Mouse (Mus musculus) right cerebral cortex, postnatal 14 days (tissue): ENCODE data around the gene Tlx3.

Experiments
- DNase-seq: peaks from one replicate; pipeline ENCODE4 v3.0.0; 2022

The Tlx3 gene

DNA sequence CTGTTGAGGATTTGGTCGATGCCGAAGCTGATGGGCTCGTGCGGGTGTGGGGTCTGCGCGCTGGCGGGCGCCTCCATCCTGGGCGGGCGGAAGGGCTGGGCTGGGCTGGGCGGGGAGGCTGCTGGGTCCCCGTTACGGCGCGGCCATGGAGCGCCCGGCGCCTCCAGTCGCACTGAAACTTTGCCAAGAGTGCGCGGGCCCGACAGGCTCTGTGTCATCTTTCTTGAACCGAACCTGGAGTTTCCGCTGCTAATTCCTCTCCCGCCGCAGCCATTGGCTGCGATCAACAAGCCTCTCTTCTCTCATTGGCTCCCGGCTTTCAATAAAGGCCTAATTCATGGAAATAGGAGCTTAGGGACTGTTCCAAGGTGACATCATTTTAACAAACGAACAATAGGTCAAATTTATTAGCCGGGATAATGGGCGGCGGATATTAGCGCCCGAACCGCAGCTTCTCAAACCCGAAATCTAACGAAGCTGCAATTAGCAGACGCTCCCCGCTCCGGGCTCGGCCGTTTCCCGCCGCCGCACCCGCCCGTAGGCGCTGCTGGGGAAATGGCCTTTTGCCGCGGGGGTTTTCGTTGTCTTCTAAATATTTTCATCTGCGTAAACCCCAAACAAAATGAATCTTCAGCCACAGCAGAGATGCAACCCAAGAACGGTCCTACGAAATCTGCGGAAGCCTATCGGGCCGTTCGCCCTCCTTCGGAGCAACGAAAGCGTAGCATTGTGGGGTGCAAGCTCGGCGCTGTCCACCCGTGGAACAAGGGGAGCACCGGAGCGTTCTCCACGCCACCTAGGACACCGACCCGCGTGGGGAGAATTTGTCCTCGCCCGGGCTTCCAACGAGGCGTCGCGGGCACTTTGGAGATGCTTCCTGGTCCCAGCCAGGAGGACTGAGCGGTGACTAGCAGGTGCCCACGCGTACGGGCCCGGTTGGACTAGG is at the start of gene Tlx3:
Tlx3 (minus strand) TSS at position 207 of the 946 bp plus-strand sequence.
- no peak for DNase-seq

- DNase-seq, result no peak
These were observed 36.9 kb upstream of the Tlx3 start for GRCm38 (mm10) chr11:33240295-33240694.

DNA sequence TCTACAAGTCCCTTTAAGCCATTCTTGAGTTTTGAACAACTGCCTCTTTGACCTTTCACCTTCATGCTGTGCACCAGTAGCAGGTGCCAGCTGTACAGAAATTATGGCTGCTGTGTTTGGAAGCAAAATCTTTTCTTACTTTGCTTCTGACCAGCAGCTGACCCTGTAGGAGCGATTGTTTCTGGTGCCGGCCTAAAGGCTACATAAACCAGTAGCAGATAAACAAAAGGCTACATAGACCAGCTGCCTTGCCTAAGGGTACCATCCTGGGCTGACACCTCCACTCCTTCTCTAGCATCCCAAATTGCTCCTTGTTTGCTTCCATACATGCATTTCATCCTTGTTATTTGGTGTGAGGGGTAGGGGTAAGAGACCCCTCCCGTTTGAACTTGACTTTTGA is 30.7 kb upstream of the Tlx3 start:
- DNase-seq, result no peak

DNA sequence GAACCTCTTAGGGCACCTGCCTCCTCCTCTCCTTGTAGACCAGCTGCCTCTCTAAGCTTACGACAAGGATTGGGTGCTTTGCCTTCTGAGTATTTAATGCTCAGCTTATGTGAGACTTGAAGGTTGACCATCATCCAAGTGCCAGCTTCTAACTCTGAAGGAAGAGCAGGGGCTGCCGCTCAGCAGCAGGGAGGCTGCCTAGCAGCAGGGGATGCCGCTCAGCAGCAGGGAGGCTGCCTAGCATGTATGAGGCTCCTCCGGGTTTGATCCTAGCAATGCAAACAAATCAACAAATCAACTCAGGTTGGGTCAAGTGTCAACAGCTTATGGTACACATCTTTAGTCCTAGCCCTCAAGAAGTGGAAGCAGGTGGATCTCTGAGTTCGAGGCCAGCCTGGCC is 28.7 kb upstream of the Tlx3 start:
- DNase-seq, result no peak

DNA sequence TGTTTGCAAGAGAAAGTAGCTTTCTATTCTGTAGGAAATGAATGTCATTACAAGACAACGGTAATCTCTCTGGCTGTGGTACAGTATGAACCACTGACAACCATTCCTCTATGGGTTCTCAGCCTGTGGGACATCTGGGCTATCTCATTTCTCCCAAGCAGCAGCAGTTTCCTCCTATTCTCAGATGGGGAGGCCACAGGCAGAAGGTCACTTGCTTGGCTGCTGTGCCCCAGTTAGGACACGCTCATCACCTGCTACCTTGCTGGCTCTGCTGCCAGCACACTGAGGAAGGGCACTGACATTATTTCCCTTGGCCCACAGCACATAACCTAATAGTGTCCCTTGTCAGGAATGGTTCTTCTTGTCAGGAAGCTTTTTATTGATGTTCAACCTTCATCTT is 24.8 kb upstream of the Tlx3 start:
- no peak for DNase-seq

DNA sequence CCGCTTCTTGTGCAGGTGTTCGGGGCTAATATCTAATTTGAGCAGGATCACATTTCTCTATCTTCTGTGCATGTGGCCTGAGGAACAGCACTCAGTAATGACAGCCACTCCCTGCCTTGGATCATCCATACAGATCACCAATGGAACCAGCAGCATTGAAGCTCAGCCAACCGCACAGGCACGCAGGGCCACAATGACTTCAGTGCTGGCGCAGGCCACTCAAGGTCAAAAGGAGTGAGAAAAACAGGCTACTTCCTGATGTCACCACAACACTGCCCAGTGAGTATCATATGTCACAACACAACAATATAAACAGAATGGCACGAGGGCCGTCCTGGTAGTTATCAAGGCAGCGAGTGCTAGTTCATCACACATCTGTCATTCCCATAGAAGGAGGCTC is 23.1 kb upstream of the Tlx3 start:
- no peak for DNase-seq

GRCm38 (mm10) chr11:33221566-33222365 is 18.4 kb upstream of the Tlx3 start:
- DNase-seq, result no peak

DNA sequence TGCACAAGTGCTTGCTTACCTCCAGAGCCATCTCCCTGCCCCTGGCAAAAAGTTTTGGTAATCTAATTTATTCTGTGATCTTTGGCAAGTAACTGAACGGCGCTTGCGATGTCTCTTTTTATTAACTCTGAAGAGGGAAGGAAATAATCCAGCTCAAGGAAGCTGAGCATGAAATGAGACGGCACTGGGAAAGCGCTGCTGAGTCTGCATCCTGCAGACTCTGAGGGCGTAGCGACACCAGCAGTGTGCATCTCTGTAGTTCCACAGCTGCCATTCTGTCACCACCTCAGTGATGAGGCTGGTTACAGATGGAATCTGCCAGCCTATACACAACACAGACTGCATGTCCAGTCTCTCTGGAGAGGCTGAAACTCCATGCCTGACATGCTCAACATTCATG is 17.4 kb upstream of the Tlx3 start:
- no peak for DNase-seq

- DNase-seq, result no peak
These were observed 14.1 kb upstream of the Tlx3 start for GRCm38 (mm10) chr11:33217384-33218079.

- no peak for DNase-seq
These were observed 4.0 kb upstream of the Tlx3 start for GRCm38 (mm10) chr11:33207411-33207810.

DNA sequence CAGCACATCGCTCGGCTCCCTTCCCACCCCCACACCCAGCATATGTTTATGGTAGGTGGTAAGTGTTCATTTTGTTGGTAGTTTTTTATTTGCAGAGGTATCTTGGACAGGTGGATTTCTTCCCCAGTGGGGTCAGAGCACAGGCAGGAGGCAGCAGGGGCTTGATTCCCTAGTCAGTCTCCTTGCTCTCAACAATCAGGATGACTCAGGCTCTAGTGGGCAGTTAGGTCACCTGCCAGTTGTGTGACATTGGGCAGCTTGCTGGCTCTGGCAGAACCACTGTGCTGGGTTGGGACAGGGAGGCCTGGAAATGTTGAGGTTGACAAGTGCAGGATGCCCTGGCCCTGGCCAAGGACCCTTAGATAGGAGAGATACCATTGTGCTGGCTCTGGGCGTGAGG is 1.6 kb upstream of the Tlx3 start:
- DNase-seq, result no peak

DNA sequence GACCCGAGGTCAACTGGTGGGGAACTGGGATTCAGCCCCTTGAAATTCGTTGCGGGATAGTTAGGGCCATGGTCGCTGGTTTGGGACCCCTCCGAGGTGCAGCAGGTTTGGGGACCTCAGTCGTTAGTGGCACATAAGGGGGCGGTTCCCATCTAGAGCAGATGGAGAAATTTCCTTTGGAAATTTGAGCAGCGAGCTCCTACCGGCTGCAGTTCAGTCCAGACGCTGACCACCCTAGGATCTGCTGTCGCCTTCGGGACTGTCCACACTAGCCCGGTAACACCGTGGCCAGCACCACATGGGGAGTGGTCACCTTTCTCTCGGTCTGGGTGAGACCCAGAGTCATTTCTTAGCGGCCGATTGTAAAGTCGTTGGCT is 928 bp upstream of the Tlx3 start:
- no peak for DNase-seq

GRCm38 (mm10) chr11:33202972-33203371 is 417 bp downstream of the Tlx3 start:
- DNase-seq, result no peak

DNA sequence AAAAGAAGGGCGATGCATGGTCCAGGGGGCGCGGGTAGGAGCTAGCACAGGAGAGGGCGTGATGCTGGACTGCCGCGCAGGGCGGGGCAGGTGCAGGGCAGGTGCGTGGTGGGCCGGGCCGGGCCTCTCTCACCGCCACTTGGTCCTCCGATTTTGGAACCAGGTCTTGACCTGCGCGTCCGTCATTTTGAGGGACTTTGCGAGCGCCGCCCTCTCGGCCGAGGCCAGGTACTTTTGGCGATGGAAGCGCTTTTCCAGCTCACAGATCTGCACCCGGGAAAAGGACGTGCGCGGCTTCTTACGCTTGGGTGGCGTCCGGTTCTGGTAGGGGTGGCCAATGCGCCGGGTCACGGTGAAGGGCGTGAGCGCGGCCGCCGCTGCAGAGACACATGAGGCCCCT is 1.1 kb downstream of the Tlx3 start:
- no peak for DNase-seq

- no peak for DNase-seq
These were observed 1.8 kb downstream of the Tlx3 start for GRCm38 (mm10) chr11:33201626-33202010.

DNA sequence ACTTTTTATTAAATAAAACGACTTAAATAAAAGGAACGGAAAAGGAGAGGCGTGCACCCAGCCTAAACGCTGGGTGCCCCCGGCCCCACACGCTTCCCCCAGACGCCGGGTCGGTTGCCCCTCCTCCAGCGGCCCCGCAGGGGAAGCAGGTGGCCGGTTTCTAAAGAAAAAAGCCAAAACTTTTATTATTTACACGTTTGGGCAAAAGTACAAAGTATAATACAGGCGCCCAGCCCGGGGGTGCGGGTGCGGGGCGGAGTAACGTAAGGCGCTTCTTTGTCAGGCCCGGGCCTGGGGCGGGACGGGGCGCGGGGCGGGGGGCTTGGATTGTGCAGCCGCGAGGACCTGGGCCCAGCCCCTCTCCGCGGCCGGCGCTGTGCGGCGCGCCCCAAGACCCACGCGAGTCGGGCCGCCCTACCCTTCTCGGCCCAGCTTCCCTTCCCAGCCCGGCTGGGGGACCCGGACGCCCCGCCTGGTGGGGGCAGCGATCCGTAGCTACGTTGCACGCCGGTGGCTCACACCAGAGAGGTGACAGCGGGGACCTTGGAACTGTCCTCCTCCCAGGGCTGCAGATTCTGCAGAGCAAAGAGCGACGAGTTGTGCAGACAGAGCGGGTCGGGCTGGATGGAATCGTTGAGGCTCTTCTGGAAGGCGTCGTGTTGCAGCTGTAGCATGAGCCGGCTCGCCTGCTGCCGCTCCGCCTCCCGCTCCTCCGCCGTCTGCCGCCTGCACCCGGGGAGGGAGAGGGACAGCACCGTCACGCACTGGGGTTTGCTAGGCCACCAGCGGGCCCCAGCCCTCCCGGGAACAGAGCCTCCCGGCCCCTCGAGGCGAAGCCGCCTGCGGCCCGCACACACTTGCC is 2.4 kb downstream of the Tlx3 start:
- no peak for DNase-seq

GRCm38 (mm10) chr11:33199906-33200763 is 3.3 kb downstream of the Tlx3 start:
- no peak for DNase-seq

GRCm38 (mm10) chr11:33199117-33199514 is 4.3 kb downstream of the Tlx3 start:
- no peak for DNase-seq

- DNase-seq, result no peak
These were observed 4.9 kb downstream of the Tlx3 start for GRCm38 (mm10) chr11:33198351-33199116.

- no peak for DNase-seq
These were observed 5.7 kb downstream of the Tlx3 start for GRCm38 (mm10) chr11:33197673-33198072.

DNA sequence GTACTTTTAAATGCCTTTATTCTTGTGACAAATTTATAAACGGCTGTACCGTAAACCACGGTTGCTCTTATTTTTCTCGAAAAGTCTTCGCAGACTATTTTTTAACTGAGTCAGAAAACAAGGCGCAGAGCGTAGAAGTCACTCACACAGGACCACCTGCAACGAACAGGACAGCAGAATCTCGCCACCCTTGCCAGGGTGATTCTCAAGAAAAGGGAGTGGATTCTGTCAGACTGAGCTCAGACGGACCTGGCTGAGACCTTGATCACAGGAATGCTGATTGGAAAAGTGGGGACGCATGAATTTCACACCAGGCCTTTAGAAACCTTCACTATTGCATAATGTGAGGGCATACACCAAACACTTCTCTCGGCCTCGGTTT is 6.3 kb downstream of the Tlx3 start:
- no peak for DNase-seq
